Mouse (Mus musculus) c-Kit-negative CD71-positive TER-119-positive erythroid progenitor cells, embryonic 14.5 days (primary cell): Measurements from ENCODE around the gene 2210016F16Rik.
"Not testable (repeated sequence)": the region's sequence is repeated elsewhere in the genome, so short reads cannot be mapped to it uniquely, and the experiment has no call there.

Source experiments
- DNase-seq: peaks from one replicate; pipeline ENCODE4 v3.0.0-alpha.2; 2013; ENCODE audit warnings: low read depth, low spot score

The 2210016F16Rik gene

DNA sequence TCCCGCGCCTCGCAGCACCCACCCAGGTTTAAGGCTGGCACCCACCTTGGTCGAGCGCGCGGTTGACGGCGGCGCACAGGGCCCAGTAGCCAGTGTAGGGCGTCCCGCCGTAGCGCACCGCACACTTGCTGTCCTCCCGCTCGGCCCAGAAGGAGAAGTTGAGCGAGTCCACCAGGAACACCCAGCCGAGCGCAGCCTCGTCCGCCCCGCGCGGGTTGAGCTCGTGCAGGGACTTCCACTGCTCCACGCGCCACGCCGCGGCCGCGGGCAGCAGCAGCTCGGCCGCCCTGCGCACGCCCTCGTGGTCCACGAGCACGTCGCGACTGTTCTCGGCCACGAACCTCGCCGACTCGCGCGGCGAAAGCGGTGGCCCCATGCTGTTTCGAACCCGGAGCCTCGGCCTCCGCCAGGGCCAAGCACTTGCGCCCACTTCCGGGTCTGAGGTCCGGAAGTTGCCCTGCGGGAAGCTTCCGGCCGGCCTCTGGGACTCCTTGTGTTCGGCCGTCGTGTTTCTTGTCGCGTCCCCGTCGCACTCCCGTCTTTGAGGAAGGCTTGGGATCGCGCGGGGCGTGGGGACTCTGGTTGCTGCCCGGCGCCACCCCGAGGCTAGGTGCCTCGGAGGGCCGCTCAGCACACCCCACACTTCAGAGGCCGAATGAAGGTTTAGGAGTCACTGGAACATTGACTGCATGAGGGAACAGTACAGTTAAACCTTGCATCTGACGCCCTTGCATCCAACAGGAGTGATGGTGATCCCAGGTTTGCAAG, at the start of gene 2210016F16Rik:
2210016F16Rik (minus strand) TSS at position 447 of the 768 bp plus-strand sequence.
- DNase-seq: peak; percentile 27

DNA sequence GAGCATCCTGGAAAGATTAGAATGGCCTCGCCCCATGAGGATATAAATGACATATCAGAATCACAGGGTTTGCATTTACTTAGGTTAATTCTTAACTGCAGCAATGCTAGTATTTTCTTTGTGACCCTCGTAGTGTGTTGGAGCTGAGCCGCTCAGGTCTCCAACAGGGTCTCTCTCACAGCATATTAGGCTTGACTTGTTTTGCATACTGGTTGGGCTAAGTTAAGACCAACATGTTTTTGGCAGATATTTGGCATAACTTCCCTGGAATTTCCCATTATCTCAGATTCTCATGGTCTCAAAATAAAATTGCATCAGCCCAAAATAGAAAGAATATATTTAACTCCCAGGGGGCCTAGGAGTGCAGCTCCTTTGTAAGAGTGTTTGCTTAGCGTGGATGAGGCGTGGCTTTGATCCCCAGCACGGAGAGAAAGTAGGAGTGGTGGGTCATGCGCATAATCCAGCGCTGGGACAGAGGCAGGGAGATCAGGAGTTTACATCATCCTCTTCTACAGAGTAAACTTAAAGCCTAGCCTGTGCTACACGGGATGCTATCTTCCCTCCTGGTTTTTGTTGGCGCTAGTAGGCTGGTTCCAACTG, 38.1 kb upstream of the 2210016F16Rik start:
- no peak for DNase-seq

DNA sequence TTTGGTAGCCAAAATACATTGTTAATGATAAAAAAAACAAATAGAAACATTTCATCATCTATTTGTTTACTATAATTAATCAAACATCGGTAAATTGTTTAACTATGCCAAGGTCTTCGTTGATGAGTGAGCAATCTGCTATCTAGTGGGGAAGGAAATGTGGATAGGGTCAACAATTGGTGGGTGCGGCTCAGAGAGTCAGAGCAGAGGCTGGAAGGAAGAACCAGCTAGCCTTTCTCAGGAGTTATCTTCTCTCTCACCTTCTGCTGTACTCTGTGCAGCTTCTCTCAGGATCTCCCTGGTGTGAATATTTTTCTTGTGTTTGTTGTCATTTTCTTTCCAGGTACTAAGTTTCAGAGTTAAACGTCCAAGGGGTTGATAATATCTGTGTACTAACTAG, 37.2 kb upstream of the 2210016F16Rik start:
- DNase-seq: no peak

DNA sequence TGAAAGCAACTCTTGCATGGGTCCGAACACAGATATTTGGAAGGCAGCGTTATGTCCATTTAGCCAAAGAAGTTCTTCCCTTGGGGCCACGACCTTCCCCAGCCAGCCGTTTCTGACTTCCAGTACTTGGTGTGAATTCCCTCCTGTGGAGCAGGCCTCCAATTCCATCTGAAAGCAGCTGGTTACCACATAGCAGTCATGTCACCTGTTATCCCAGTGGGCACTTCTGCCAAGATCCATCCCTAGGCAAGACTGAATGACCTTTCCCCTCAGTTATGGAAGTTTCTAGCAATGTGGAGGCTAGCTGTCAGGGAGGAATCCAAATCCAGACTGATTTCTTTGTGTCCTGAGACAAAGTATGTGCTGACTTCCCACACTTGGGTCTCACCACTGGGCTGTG, 36.0 kb upstream of the 2210016F16Rik start:
- DNase-seq: no peak

DNA sequence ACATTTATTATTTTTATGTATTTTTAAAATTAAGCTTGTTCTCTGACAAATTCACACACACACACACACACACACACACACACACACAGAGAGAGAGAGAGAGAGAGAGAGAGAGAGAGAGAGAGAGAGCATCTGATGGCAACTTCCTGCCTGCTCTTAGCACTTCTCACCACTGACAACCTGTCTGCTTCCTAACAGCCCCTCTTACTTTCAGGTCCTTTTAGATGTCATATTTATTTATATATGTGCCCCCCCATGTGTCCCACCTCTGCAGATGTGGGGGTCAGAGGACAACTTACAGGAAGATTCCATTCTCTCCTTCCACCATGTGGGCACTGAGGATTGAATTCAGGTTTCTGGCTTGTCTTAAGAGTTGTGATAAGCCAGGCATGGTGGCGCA, 34.2 kb upstream of the 2210016F16Rik start:
- no peak for DNase-seq

DNA sequence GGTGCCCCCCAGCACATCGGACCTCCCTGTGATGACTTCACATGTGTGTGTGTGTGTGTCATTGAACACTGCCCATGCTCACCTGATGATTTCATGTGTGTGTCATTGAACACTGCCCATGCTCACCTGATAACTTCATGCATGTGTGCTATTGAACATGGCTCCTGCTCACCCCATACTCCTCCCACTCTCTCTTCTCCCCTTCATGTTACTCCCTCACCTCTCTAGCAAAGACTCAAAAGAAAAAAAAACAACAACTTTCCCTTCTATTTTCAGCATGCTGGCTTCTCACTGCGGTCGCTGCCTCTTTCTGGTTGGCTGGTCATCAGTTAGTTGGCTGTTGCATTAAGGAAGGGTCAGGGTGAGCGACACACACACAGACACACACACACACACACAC, 33.6 kb upstream of the 2210016F16Rik start:
- DNase-seq: no peak

DNA sequence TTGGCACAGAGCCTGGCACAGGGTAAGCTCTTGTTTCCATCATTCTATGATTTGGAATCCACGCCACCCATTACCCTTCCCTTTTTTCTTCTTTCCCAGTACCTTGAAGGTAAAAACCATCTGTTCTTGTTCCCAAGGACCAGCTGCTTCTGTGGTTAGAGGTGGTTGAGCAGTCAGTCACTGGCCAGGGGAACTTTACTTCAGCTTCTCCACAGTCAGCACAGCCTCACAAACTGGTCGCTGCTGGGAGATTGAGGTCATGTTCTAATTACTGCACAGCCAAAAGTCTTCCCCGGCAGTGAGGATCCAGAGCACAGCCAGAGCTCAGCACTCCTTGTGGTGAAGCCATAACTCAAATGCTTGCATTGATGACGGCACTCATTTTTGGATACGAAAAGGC, 30.8 kb upstream of the 2210016F16Rik start:
- no peak for DNase-seq

DNA sequence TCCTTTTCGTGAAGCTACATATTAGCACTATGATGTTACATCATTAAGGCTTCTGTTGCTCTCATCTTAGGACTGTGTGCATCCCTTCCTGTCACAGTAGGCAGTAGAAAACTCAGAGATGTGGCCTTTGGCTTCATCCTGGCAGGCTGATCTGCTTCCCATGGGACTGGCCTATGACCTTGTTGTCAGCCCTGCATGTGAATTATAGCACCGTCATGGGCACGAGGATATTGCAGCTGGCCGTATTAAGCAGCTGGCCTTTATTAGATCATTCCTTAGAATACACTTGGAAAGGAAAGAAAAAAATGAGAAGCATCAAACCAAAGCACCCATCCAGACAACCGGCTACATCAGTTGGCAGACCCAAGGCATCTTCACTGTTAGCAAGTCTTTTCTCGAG, 30.3 kb upstream of the 2210016F16Rik start:
- no peak for DNase-seq

DNA sequence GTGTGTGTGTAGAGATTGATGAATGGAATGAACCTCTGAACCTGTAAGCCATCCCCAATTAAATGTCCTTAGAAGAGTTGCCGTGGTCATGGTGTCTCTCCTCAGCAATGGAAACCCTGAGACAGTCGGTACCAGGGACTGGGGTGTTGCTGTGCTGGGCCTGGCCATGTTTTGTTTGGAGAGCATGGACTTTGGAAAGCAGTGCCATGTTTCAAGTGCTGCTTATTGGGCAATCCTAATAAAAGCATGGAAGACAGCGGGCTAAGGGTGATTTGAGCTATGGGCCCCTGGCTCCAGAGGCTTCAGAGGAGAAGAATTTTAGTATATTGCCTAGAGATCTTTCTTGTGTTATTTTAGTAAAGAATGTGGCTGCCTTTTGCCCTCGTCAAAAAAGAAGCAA, 26.0 kb upstream of the 2210016F16Rik start:
- DNase-seq: no peak

DNA sequence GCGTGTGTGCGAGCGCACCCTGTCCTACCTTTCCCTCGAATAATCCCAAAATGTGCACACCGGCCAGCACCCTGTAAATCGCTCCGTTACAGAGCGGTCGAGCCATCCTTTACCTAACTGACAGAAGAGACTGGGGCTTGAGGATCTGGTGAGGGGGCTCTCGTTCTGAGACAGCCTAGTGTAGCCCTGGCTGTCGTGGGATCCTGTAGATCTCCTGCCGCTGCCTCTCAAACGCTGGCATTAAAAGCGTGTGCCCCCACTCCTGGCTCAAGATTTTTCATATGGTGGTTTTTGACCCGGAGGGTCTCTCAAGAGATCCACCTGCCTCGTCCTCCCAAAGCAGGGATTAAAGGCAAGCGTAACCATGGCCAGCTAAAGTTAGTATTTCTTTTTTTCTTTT, 18.2 kb upstream of the 2210016F16Rik start, which contains the start of gene Hnrnpk:
Hnrnpk (minus strand) TSS at position 101 of the 400 bp plus-strand sequence.
- not testable (repeated sequence) for DNase-seq

DNA sequence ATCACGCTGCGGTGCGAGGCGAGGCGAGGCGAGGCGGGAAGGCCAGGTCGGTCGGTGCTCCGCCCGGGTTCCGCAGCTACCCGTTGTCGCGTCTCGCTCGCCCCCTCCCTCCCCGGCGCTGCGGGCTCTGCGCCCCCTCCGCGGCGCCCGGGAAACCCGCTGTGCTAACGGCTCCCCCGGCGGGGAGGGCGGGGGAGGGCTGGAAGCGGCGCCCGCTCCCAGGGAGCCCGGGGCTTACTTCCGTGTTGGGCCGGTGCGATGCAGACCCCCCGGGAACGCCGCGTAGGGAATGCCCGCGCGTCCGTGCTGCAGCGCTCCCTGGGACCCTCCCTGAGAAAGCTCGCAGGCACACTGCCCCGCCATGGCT, 17.7 kb upstream of the 2210016F16Rik start:
- DNase-seq: peak; percentile 21

DNA sequence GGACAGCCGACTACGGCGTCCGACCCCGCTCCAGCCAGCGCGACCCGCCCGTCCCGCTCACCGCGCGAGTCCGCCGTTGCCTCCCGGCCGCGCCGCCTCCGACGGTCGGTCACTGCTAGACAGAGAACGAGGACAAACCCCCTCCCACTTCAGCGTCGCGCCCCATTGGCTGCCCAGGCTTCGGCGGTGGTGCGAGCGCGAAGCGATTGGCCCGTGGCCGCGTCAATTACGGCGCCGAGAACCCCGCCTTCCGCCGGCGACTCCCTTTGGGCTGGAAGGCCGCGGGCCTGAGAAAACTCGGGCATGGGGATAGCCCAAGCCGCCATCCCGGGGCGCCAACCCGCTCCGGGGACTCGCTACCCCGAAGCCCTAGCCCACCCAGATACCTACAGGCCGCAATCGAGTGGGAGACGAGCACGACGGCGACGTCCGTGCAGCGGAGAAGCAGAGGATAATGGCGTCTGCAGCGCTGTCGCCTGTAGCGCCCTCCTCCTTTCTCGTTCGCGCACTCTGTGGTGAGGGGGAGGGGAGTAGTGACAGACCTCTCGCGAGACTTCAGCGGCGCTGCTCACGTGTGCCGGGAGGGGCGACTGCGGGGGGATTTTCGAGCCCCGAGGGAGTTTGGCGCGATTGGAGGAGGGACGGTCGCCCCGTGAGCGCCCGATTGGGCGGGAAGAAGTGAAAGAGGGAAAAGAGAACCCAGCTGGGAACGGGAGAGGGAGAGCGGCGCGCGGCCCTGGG, 17.1 kb upstream of the 2210016F16Rik start, which contains the start of gene Rmi1:
Rmi1 (plus strand) TSS at position 246 of the 741 bp plus-strand sequence.
- peak; percentile 95 for DNase-seq

DNA sequence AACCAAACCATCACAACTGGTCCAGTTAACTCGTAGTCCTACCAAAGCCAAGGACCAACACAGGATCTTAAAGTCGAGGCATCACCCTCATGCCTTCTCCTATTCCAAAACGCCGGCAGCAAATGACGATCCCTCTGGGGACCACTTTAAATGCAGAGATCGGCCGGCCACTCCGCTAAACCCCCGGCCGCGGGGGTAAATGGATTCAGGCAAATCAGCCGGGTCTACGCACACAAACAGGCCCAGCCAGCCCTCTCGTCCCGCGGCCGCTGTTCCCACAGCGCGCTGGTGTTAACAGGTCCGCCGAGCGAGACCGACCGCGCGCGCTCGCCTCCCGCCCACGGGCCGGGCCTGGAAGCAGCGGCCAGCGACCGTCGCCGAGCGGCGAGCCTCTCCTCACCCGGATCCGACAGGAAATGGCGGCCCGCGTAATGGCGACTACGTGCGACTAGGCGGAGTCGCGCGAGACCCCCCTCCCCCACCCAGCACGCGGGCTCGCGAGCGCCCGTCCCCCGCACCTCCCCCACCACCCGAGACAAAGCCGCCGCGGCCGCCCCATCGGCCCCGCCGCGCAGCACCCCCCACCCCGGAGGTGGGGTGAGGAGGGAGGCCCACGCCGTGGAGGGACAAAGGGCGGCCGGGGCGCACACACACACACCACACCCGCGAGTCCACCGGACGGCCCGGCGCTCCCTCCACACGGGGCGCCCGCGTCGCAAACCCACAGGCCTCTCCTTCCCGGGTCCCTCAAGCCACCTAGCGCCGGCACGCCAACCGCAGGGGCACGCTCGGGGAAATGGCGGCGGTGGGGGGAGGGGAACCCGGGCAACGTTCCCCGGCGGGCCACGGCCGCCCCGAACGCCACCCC, 16.3 kb upstream of the 2210016F16Rik start:
- peak; percentile 38 for DNase-seq

DNA sequence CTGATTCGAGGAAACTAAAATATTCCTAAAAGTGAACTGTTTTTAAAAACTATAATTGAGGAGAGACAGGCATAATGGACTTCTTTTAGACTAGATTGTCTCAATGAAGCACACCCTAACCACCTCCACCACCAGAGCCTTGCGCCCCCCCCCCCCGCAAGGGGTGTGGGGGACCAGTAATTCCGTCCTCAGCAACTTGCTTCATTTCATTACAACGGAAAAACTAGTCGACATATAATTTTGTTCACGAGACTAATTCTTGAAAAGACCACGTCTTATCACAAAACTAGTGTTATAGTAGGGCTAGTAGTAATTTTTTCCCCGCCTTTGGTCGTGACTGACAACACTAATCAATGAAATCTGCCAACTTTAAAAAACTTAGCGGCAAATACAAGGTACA, 15.6 kb upstream of the 2210016F16Rik start:
- no peak for DNase-seq

DNA sequence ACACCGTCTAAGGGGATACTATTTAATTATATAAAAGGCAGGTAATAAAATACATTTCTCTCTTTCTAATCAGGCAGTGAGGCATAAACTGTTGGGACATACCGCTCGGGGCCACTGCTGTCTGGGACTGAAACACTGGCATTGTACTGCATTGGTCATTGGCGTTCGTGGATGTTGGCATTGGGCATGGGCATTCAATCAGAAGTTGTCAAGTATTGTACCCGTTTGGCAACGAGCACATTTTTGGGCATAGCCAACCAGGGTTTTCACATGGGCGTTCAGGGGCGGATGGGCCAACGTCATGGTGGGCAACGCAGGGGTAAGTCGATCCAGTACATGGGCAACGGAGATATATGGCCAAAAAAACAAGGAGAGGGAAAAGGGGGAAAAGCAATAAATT, 12.6 kb upstream of the 2210016F16Rik start:
- DNase-seq: no peak

DNA sequence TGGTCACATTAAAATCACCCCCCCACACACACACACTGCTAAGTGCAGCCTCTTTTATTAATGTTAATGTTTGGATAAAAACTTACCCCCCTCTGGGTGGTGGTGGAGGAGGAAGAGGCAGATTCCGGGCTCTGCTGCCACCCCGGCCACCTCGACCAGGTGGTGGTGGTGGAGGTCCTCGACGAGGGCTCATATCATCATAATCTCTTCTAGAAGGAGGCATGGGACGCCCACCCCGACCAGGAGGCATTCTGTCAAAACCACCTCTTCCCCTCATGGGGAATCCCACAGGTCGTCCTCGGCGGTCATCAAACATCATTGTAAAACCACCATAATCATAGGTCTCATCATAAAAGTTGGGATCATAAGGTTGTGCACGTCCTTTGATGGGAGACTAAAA, 9.4 kb upstream of the 2210016F16Rik start:
- DNase-seq: not testable (repeated sequence)

DNA sequence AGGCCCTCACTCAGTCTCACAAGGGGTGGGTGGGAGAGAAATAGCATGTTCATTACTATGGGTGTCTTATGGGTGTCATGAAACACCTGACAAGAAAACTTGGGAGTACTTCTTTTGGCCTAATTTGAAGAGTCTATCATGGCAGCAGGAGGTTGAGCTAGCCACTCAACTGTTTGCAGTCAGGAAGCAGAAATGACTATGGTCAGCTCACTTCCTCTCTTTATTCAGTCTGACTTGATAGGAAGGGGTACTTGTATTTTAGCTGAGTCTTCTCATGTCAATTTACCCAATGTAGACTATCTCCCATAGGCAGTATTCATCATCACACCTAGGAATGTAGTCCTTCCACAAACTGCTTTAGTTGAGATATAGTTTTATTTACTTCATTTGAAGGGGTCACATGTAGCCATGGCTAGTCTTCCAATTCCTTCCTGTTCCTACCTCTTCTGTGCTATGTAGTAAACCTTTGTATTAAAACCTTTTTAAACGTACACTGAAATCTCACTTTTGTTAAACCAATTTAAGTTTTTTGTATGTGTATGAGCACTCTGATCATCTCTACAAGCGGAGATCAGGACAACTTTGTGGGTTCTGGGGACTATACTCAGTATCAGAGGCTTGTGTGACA, 4.4 kb upstream of the 2210016F16Rik start:
- DNase-seq: no peak

DNA sequence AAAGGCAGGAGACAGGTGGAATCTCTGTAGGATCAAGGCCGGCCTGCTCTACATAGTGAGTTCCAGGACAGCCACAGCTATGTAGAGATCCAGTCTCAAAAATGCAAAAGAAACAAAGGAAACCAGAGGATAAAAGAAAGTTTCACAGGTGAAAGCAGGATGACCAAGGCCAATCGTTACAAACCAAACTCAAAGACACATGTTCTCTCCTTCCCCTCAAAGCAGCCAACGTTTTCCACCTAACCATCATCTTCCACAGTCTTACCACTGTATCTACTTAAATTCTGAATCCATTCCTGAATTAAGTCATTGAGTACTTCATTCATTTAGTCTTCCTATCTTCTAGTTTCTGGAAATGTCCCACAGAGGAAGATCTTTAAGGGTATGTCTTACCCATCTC, 3.4 kb upstream of the 2210016F16Rik start:
- no peak for DNase-seq

DNA sequence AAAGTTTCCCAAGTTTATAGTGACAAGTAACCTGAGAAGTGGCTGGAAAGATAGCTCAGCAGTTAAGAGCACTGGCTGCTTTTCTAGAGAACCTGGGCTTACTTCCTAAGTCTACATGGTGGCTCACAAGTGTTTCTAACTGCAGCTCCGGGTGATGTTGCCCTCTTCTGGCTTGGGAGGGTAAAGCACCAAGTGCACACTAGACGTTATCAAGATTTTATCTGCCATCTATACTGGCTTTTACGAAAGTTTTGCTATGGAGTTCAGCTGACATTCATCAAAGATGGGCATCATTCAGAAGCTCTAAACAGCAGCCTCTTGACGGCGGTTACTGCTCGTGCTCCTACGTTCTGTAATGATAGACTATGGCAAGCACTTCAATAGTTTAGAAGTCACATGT, 2.9 kb upstream of the 2210016F16Rik start:
- peak; percentile 48 for DNase-seq

DNA sequence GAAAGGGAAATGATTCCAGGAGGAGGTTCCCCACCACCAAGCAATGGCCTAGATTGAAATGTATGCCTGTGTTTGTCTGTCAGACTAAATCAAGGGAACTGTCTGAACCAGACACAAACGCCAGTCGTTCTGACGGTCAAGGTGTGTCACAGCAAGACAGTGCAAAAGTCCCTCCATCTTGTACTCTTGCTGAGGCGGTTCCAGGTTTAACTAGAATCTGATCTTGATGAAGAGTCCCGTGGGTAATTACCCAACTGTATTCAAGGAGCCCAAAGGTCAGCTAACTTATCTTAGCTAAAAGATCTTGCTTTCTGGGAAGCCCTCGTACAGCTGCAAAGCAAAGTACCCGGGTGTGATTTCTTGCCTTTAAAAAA, 509 bp upstream of the 2210016F16Rik start:
- DNase-seq: no peak

DNA sequence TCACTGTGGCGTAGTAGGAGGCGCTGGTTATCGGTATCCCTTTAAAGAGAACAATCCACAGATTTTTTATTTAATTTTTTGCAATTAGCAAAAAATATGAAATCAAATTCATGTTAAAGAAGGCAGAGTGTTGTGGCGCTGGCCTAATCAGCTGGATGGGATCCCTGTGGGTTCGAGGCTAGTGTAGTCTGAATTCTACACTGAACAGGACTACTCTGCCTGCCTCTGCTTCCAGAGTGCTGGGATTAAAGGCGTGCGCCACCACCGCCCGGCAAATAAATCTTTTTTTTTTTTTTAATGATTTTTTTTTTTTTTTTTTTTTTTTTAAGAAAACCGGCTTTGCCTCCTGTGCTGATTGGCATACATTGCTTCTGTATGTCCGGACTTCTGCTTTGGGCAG, 654 bp downstream of the 2210016F16Rik start:
- DNase-seq: no peak
